Mouse (Mus musculus) E14TG2a.4 (cell line): Measurements from ENCODE around the gene Ostc.

Experiments used
- H3K27me3 ChIP-seq: 2 replicates; pipeline ENCODE4 v1.6.1; 2014; ENCODE audit warnings: low read length, control low read depth; ENCODE audit not compliant: insufficient read depth
- H3K36me3 ChIP-seq: 2 replicates; pipeline ENCODE4 v1.6.1; 2014; ENCODE audit warnings: low read length, control low read depth; ENCODE audit not compliant: insufficient read depth
- H3K4me1 ChIP-seq: replicated peaks from 2 replicates; pipeline ENCODE4 v1.6.1; 2014; ENCODE audit warnings: low read depth, low read length, control low read depth
- H3K4me3 ChIP-seq: replicated peaks from 2 replicates; pipeline ENCODE4 v1.5.1; 2014; ENCODE audit warnings: mild to moderate bottlenecking, low read length
- H3K9me3 ChIP-seq: 2 replicates; pipeline ENCODE4 v1.6.1; 2014; ENCODE audit warnings: low read length, control low read depth
- CTCF ChIP-seq: conservative IDR thresholded peaks from 2 replicates; pipeline ENCODE4 v1.5.1; 2014; ENCODE audit warnings: low read length
- NANOG ChIP-seq: IDR thresholded peaks from 2 replicates; pipeline ENCODE4 v1.6.1; 2014; ENCODE audit warnings: borderline replicate concordance, low read length, mixed read lengths
- POU5F1 ChIP-seq: IDR thresholded peaks from 2 replicates; pipeline ENCODE4 v1.6.1; 2014; ENCODE audit warnings: low read length, borderline replicate concordance

The Ostc gene

GRCm38 (mm10) chr3:130708967-130709924 is at the start of gene Ostc:
TSS of gene Ostc (minus strand) at chr3:130709444.
- no peak for TF ChIP-seq NANOG
- no peak for TF ChIP-seq POU5F1
- TF ChIP-seq CTCF: no peak

GRCm38 (mm10) chr3:130758157-130758841 is 49.1 kb upstream of the Ostc start:
- Histone ChIP-seq H3K4me1 (peaks cover 19% of the 10 kb centered on the region), H3K36me3 (no peaks in the 10 kb centered on the region), H3K9me3 (no peaks in the 10 kb centered on the region), H3K4me3 (no peak overlapping the region), H3K27me3 (peaks cover 37% of the 10 kb centered on the region)
- TF ChIP-seq POU5F1 (no peak), CTCF (no peak), NANOG (no peak)

More at GRCm38 (mm10) chr3:130708967-130709924, at the start of gene Ostc:
- Histone ChIP-seq H3K4me3 (peak within 1 kb of the TSS; percentile 92), H3K27me3 (no peaks in the 10 kb centered on the region), H3K36me3 (peaks cover 14% of the 10 kb centered on the region), H3K9me3 (no peaks in the 10 kb centered on the region), H3K4me1 (peaks cover 16% of the 10 kb centered on the region)

GRCm38 (mm10) chr3:130757117-130757852 is 48.0 kb upstream of the Ostc start:
- Histone ChIP-seq H3K36me3 (no peaks in the 10 kb centered on the region), H3K27me3 (peaks cover 37% of the 10 kb centered on the region), H3K4me1 (peaks cover 19% of the 10 kb centered on the region), H3K9me3 (no peaks in the 10 kb centered on the region), H3K4me3 (no peak overlapping the region)
- TF ChIP-seq NANOG (no peak), CTCF (no peak), POU5F1 (no peak)

DNA sequence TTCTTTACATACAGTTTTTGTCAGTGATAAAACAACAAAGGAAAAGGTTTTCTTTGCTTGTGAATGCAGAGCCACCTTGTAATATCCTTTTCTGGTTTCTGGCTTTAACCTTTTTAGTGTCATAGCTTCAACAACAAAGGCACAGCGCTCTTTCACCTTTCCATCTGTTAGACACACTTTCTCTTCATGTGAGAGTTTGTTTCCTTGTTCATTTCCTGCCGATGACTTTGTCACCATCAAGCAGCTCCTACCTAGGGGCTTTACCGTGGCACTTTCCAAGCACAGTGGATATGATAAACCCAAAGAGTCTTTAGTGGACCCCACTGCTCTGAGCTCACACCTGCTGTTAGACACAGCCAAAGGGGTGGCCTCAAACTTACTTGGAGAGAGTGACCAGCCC is 40.0 kb upstream of the Ostc start:
- no peak for TF ChIP-seq POU5F1
- no peak for TF ChIP-seq NANOG
- no peak for TF ChIP-seq CTCF
- Histone ChIP-seq H3K9me3 (no peaks in the 10 kb centered on the region), H3K27me3 (peaks cover 4% of the 10 kb centered on the region; the same call in 1 of the 2 replicates), H3K4me3 (no peak overlapping the region), H3K4me1 (no peaks in the 10 kb centered on the region), H3K36me3 (no peaks in the 10 kb centered on the region)

DNA sequence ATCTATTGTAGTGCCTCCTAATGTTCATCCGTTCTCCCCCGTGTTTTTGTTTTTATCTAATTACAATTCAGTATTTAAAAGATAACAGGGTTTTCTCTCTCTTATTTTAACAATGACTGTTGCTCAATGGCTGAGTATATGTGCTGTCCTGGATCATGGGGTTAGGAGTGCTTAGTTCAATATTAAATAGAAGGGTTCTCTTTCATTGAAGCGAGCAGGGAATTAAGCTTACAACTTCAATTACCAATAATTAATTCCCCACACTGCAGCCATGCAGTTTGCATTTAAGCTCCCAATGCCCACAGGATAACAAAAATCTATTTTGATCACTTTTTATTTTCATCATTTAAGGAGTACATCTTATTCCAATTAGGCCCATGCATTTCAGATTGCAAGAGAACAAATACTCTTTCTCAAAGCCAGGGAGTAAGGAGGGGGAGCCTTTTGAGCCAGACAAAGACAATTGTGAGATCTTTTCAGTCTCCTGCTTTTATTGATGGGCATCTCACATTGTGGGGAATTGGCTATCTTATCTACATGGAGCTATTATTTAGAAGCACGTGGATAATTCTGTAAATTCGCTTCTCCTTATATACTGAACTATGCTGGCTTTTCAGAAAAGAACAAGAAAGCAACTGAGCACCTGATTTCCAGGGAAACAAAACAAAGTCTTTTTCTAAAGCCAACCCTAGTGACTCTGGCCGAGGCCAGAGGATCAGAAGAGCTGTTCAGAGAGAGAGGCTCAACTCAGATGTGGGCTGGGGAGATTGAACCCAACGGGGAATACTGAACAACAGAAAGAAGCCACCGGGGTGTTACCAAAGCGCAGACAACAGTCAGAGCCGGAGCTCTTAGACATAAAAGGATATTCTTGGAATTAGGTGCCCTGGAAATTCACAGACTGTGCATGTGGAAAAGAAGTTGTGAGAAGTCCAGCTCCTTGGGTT is 37.7 kb upstream of the Ostc start:
- H3K4me1 ChIP-seq: no peaks in the 10 kb centered on the region
- no peaks in the 10 kb centered on the region for H3K36me3 ChIP-seq
- H3K4me3 ChIP-seq: no peak overlapping the region
- TF ChIP-seq CTCF (no peak), POU5F1 (no peak), NANOG (no peak)
- peaks cover 10% of the 10 kb centered on the region; the same call in 1 of the 2 replicates for H3K9me3 ChIP-seq
- H3K27me3 ChIP-seq: no peaks in the 10 kb centered on the region

DNA sequence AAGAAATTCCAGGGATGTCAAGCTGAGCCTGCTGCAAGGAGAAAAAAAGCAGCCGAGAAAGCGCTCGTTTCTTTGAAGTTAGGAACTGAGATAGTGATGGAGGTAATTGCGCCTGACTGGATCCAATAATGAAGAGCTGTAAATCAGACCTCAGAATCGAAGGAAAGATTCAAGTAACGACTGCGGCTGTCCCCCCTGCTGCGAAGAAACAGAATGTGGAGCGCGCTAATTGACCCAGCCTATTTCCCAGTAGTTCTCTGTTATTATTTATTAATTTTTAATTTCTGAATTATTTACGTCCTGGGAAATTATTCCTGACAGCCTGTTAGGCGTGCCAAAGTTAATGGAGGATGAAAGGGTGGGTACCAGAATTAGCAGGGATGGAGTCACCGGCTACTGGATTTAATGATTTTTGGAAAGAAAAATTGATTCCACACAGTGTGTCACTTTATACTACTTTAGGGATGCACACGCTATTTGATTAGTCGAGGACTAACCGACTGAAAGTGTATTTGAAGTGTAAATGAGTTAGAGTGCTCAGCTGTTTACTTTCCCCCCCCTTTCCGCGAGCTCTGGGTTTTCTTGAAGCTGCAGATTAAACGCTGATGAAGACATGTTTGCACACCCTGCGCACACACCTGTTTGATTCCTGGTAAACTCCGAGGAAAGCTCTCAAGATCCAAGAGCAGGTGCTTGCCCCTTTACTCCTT is 28.6 kb upstream of the Ostc start:
- TF ChIP-seq POU5F1: no peak
- no peak for TF ChIP-seq NANOG
- TF ChIP-seq CTCF: no peak

DNA sequence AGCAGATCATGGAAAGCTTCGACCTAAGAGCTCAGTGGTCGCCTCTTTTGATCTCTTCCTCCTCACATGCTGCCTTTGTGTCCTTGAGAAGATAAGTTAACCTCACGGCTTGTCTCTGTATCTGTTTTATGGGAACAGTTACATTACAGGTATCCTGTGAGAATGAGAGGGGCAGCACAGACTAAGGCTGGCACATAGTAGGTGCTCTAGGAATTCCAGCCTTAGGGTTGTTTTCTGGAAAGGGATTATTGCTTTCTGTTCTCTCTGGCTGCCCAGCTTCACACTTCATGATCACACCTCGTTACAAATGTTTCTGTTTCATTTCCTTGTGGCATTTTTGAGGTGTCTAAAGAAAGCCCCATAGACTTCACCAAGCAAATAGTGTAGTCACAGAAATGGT is 27.5 kb upstream of the Ostc start:
- no peak overlapping the region for H3K4me3 ChIP-seq
- 0 out of 2 replicates have a peak, but pooled peaks cover 3% of the 10 kb centered on the region for H3K27me3 ChIP-seq
- H3K36me3 ChIP-seq: no peaks in the 10 kb centered on the region
- H3K4me1 ChIP-seq: peaks cover 2% of the 10 kb centered on the region; the same call in 1 of the 2 replicates
- TF ChIP-seq POU5F1 (no peak), CTCF (no peak), NANOG (no peak)
- no peaks in the 10 kb centered on the region for H3K9me3 ChIP-seq

More for the DNA sequence above, 28.6 kb upstream of the Ostc start:
- H3K9me3 ChIP-seq: 0 out of 2 replicates have a peak, but pooled peaks cover 1% of the 10 kb centered on the region
- H3K4me1 ChIP-seq: no peaks in the 10 kb centered on the region
- no peak overlapping the region for H3K4me3 ChIP-seq
- no peaks in the 10 kb centered on the region for H3K36me3 ChIP-seq
- 0 out of 2 replicates have a peak, but pooled peaks cover 3% of the 10 kb centered on the region for H3K27me3 ChIP-seq
